Mouse (Mus musculus) hindlimb bud, embryonic 11.5 days (tissue): ENCODE measurements around the gene Ap3d1.

Source experiments
- DNase-seq: peaks from one replicate; pipeline ENCODE4 v3.0.0-alpha.2; 2012; ENCODE audit warnings: low read depth, low spot score; ENCODE audit errors: extremely low spot score

The Ap3d1 gene

GRCm38 (mm10) chr10:80669018-80669417 lies 73.0 kb downstream of the Ap3d1 start:
- no peak for DNase-seq

GRCm38 (mm10) chr10:80668614-80669013 lies 73.5 kb downstream of the Ap3d1 start:
- DNase-seq: no peak

GRCm38 (mm10) chr10:80666837-80667412 lies 75.1 kb downstream of the Ap3d1 start:
- no peak for DNase-seq

DNA sequence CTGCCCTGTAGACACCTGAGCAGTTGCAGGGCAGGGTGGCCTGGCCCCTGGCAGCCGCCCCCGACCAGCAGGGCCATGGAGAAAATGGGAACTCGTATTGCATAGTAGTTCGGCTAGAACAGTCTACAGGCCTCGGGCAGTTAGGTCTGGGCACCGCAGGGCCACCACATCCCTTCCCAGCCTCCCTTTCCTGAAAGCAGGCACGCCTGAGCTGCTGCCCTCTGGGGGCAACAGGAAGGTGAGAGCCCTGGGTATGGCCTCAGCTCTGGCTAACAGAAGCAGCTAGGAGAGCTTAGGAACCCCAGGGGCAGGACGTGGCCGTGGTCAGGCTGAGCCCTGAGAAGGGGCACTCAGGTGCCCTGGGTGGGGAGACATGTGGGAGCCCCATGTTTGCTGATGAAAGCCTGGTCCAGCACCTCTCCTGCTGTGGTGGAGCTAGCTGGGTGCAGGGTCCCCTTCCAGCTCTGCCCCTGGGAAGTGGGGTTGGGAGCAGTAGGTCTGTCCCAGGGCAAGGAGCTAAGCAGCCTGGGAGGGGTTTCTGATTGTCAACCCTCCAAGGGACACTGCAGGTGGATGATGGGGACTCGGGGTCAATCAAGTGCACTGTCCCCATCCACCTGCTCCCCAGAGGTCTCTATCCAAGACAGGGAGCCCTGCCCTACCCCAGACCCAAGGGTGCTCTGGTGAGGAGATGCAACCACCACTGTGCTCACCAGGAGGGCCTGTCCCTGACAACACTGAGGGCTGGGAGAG lies 75.9 kb downstream of the Ap3d1 start:
- DNase-seq: no peak

GRCm38 (mm10) chr10:80665459-80665858 lies 76.6 kb downstream of the Ap3d1 start:
- no peak for DNase-seq

DNA sequence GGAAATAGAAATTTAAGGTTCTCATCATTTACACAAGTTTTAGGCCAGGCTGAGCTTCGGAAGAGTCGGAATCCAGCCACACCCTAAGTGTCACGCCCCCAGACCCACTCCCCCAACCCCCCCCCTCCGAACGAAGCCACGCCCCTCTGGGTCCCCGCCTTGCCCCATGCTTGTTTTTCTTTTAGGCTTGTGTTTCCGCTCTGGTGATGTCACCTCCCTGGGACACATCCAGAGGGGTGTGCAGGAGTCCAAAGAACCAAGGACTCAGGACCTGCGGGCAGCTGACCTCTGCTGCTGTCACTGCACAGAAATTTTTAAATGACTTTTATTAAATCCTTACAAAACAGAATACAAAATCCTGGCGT lies 77.1 kb downstream of the Ap3d1 start:
- DNase-seq: no peak

DNA sequence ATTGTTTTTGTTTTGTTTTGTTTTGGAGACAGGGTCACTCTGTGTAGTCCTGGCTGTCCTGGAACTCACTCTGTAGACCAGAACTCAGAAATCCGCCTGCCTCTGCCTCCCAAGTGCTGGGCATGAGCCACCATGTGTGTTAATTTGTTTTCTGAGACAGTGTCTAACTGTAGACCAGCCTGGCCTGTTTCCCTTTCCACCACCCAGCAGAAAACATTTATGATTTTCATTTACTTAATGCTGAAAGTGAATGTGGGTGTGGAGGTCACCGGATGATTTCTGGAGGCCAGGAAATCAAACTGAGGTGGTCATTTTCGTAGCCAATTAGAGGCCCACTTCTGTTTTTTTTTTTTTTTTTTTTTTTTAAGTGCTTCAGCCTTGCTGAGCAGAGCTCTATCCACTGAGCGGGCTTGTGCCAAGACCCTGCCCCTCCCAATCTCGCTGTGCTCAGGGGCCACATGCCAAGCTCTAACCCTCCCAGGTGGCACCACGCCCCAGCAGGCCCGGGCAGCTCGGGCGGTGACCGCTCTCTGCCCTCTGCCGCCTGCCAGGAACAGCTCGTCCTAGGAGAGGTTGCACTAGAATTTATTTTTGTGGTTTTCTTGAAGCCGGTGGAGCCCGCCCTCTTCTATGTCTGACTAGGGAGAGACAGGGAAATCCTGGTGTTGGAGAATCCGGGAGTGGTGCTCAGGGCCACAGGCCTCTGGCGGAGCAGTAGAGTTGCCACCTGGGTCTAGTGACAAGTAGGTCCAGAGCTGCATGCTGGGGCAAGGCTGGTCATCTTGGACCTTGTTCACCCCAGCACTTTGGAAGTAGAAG lies 77.7 kb downstream of the Ap3d1 start:
- DNase-seq: no peak

DNA sequence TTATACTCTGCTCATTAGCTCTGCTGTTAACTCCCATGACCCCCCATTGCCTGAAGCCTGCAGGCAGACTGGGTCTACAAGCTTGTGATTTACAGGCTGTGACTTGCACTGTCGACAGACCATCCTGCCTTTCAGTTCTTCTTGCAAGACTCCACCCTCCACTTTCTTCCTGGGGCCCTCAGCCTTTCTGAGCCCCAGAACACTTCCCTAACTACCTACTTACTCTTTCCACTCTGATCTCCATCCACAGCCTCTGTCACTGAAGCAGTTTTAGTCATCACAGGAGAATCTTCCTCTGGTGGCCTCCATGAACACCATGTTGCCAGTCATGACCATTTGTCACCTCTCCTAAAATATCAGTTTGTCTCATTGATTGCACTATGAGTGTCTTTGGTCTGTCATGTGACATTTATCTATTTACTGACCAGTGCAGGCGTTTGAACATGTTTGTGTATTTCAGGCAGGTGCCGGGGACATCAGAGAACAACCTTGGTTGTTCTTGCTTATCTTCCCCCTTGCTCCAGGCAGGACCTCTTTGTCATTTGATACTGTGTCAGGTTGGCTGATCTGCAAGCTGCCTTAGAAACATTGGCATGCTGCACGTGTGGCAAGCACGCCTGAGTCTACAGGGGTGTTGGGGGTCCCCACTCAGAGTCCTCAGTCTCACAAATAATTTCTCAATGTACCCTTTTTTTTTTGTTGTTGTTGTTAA lies 78.4 kb downstream of the Ap3d1 start:
- no peak for DNase-seq

DNA sequence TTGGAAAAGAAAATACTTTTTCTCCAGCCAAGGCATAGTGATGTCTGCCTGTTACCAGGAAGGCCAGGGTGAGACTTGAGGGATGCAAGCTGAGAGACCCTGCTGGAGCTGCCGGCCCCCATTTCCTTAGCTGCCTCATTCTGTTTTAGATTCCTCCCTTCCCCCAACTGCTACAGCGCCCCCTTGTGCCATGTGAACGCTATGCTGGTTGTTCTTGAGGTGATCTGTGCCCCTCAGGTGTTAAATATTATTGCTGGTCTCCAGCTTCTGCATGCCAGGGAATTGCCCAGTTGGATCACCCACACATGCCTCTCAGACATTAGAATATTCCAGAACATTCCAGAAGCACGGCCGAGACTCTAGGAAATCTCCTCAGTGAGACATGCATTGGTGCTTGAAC lies 80.9 kb downstream of the Ap3d1 start:
- no peak for DNase-seq

GRCm38 (mm10) chr10:80659213-80659612 lies 82.9 kb downstream of the Ap3d1 start:
- no peak for DNase-seq

DNA sequence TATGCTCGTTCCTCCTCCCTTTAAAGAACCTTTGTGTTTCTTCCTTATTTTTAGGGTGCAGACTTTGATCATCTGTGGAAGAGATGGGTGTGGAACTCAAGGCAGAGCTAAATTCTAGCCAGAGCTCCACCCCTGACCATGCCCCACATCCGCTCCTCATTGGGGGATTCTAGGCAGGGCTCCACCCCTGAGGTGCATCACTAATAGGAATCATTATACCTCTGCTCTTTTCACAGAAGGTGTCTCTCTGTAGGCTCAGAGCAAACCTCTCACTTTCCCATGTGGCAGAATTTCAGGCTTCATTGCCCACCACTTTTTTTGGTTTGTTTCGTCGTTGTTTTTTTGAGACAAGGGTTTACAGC lies 83.2 kb downstream of the Ap3d1 start:
- no peak for DNase-seq

GRCm38 (mm10) chr10:80658194-80658840 lies 83.7 kb downstream of the Ap3d1 start:
- DNase-seq: no peak
